Mouse (Mus musculus): Measurements from ENCODE around the gene Aip.

Aip gene

GRCm38 (mm10) chr19:4152445-4153231, 27.0 kb upstream of the Aip start:
- 78% methylated on average over 8 of the region's 8 CpGs for WGBS

DNA sequence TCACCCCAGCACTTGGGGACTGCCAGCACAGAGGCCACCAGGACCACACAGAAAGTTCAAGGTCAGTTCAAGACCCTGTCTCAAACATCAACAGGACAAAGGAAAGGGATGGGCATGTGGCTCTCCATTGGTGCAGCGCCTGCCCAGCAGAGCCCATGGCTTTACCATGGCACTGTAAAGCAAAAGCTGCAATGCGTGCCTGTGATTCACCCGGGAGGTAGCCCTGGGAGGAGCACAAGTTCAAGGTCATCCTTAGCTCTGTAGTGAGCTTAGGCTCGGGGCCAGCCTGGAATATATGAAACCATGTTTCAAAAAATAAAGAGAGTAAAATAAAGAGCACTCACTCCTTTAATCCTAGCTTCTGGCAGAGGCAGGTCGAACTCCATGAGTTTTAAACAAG, 26.2 kb upstream of the Aip start:
- 91% methylated on average over 5 of the region's 5 CpGs for WGBS

DNA sequence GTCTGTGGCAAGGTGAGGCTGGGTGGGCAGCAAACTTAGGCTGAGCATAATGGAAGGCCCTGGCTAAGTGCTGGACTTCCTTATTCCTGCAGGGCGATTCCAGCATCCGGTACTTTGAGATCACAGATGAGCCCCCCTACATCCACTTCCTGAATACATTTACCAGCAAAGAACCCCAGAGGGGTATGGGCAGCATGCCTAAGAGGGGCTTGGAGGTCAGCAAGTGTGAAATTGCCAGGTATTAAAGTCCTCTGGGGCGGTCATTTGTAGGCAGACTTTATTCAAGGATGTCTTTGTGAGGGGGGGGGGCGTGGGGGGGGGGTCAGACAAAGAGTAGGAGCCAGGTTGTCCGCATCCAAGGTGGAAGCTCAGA, 25.8 kb upstream of the Aip start:
- 74% methylated on average over 5 of the region's 5 CpGs for WGBS

GRCm38 (mm10) chr19:4150567-4151487, 25.2 kb upstream of the Aip start:
- WGBS: 83% methylated on average over 22 of the region's 22 CpGs

GRCm38 (mm10) chr19:4149764-4150461, 24.3 kb upstream of the Aip start:
- WGBS: 92% methylated on average over 17 of the region's 17 CpGs

DNA sequence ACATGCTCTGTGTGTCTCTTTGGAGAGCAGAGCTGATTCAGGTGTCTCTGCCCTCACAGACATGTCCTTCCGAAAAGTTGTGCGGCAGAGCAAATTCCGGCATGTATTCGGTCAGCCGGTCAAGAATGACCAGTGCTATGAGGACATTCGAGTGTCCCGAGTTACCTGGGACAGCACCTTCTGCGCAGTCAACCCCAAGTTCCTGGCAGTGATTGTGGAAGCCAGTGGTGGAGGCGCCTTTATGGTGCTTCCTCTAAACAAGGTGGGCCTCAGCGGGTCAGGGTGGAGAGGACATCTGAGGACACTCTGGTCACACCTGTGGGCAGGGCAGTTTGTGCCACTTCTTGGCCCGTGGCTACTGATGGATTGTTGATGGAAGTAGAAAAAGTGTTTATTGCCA, 23.6 kb upstream of the Aip start:
- WGBS: 81% methylated on average over 11 of the region's 11 CpGs

- WGBS: 1% methylated on average over 8 of the region's 8 CpGs
Measured at GRCm38 (mm10) chr19:4148819-4149218, 23.2 kb upstream of the Aip start.

GRCm38 (mm10) chr19:4148491-4148806, 22.8 kb upstream of the Aip start, which contains the start of gene Coro1b:
TSS of gene Coro1b (plus strand) at chr19:4148619.
- under 1% methylated on average over 33 of the region's 33 CpGs for WGBS

GRCm38 (mm10) chr19:4147782-4148490, 22.3 kb upstream of the Aip start:
- WGBS: 35% methylated on average over 9 of the region's 9 CpGs

GRCm38 (mm10) chr19:4147022-4147405, 21.4 kb upstream of the Aip start:
- WGBS: 46% methylated on average over 3 of the region's 3 CpGs

- WGBS: 76% methylated on average over 12 of the region's 12 CpGs
Measured at GRCm38 (mm10) chr19:4146366-4147021, 20.8 kb upstream of the Aip start.

GRCm38 (mm10) chr19:4145936-4146335, 20.3 kb upstream of the Aip start:
- WGBS: 89% methylated on average over 5 of the region's 5 CpGs

- 81% methylated on average over 16 of the region's 16 CpGs for WGBS
Measured at GRCm38 (mm10) chr19:4144550-4145498, 19.2 kb upstream of the Aip start.

DNA sequence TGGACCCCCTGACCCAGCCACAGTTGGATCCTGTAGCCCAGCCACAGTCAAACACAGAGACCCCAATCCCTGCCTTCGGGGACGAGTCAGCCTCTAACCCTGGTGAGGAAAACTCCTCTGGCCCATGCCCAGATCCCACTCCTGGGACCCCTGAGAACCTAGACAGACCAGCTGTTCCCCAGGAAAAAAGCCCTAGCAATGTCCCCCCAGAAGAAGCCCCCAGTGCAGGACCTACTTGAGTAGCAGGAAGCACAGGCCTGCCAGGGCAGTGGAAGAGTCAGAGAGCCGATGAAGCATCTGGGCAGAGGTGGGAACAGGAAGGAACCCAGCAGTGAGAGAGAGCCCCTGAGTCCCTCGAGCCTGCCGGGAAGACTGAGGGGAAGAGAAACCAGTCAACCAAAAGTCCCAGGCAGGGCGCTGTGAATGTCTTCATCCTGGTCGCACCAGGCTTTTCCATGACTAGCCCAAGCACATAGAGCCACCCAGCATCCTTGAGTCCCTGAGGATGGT, 18.2 kb upstream of the Aip start, which contains the start of gene Cabp4:
Cabp4 (minus strand) TSS at position 275 of the 510 bp plus-strand sequence.
- WGBS: 79% methylated on average over 7 of the region's 7 CpGs

GRCm38 (mm10) chr19:4142416-4143173, 16.9 kb upstream of the Aip start:
- WGBS: 80% methylated on average over 18 of the region's 18 CpGs

- WGBS: 88% methylated on average over 6 of the region's 6 CpGs
Measured at GRCm38 (mm10) chr19:4140147-4140546, 14.5 kb upstream of the Aip start.

DNA sequence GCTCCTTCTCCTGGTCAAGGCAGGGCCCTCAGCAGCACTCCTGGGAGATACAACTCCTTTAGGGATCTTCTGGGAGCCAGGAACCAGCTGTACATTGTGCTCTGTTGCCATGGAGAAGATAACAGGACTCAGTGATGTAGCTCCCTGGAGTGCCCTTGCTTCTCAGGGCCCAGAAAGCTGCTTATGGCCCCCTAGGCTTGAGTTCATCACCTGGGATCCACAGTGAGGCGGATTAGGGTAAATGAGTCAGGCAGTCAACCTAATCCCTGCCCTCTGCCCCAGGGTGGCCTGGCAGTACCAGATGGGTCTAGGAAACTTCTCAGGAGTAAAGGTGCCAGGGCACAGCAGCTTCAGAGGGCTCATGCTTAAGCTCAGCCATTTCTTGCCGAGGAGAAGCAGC, 13.8 kb upstream of the Aip start, which contains the start of gene Gpr152:
Gpr152 (plus strand) TSS at position 342 of the 400 bp plus-strand sequence.
- 91% methylated on average over 2 of the region's 2 CpGs for WGBS

- 82% methylated on average over 5 of the region's 5 CpGs for WGBS
Measured at GRCm38 (mm10) chr19:4137913-4138312, 12.3 kb upstream of the Aip start.

GRCm38 (mm10) chr19:4136463-4136862, 10.8 kb upstream of the Aip start:
- 87% methylated on average over 5 of the region's 5 CpGs for WGBS
